In the genomic region with DNA sequence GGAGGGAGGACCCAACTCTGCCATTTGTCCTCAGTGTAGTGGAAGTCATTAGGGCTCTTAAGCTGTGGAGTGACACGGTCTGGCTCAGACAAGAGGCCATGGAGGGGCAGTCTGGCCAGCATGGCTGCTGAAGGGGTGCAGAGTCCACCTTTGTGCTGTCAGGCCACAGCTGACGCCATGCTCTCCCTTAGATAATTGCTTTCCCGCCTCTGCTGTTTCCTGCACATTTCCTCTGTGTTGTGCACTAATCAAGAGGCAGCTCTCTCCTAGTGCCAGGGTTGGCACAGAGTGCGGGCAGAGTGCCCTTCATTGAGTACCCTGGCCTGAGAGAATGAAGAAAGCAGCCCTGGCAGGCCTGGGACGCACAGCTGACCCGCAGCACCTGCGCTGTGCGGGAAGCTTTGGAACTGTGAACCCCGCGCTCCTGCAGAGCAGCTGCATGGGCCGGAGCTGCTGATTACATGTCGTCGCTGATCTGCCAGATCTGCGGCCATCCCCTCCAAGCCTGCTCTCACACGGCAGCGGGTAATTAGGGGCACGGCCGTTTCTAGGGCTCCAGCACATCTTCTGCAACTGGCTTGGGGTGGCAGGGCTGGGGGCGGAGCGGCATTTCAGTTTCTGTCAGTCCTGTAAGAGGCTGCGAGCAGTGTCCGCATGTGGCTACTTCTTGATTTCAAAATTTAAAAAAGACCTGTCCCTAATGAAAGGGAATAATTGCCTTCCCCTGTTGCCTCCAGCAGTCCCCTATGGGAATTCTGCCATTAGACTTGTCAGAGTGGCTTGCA, we compare ENCODE assay signal across 7 mouse cellular contexts. TPM values are rescaled to one million over a fixed set of nuclear protein-coding genes. Genes with fewer than 3 reads are reported as not detected.
A peak's percentile ranks its signal among the peaks of the same experiment; 100 is the strongest.
DNase-seq lines count a peak whose midpoint lies in the region; ATAC-seq and TF ChIP-seq lines count a peak whose summit lies in the region.

No protein-coding gene starts in this region.

- no peak for TF ChIP-seq CTCF in kidney, postnatal 0 days (IDR thresholded peaks at IDR 0.05; ENCODE audit: low read depth)
- TF ChIP-seq CTCF in lung, adult 2 months (IDR thresholded peaks at IDR 0.05; ENCODE audit: insufficient read depth, low read length), result no peak

- peak overlapping the region; percentile 32 for H3K4me2 ChIP-seq in forebrain, embryonic 12.5 days
- H3K4me2 ChIP-seq in heart, embryonic 15.5 days, result 0 out of 2 replicates have a peak overlapping the region, but pooled peaks have one; percentile 0
- H3K4me2 ChIP-seq in kidney, postnatal 0 days (ENCODE audit: low read length), result no peak overlapping the region

- peak; percentile 81 for DNase-seq in cerebellum, adult 11-12 months
- peak; percentile 13 for DNase-seq in kidney, postnatal 0 days (ENCODE audit: low spot score)
- peak; percentile 47 for DNase-seq in lung, adult 2 months
- peak; percentile 38 for DNase-seq in ovary, postnatal 36 days (ENCODE audit: low spot score)

- H3K27me3 ChIP-seq in forebrain, embryonic 12.5 days, result no peaks in the 10 kb centered on the region
- H3K27me3 ChIP-seq in heart, embryonic 15.5 days, result no peaks in the 10 kb centered on the region
- no peaks in the 10 kb centered on the region for H3K27me3 ChIP-seq in kidney, postnatal 0 days (ENCODE audit: insufficient read depth, low read length)

- peaks cover 64% of the 10 kb centered on the region for H3K4me1 ChIP-seq in forebrain, embryonic 12.5 days
- peaks cover 30% of the 10 kb centered on the region for H3K4me1 ChIP-seq in heart, embryonic 15.5 days (replicated peaks)
- H3K4me1 ChIP-seq in kidney, postnatal 0 days (replicated peaks; ENCODE audit: insufficient read depth, low read length), result peaks cover 4% of the 10 kb centered on the region; the same call in 1 of the 2 replicates
- peaks cover 11% of the 10 kb centered on the region for H3K4me1 ChIP-seq in lung, adult 2 months (ENCODE audit: control insufficient read depth, insufficient read depth, low read length)

- H3K9me3 ChIP-seq in forebrain, embryonic 12.5 days, result no peaks in the 10 kb centered on the region
- H3K9me3 ChIP-seq in heart, embryonic 15.5 days (replicated peaks), result no peaks in the 10 kb centered on the region
- H3K9me3 ChIP-seq in kidney, postnatal 0 days (replicated peaks; ENCODE audit: low read length), result no peaks in the 10 kb centered on the region

- no peak for TF ChIP-seq POLR2A in lung, adult 2 months (IDR thresholded peaks at IDR 0.05; ENCODE audit: borderline replicate concordance, extremely low read depth, low read depth, low read length)

- ATAC-seq in forebrain, embryonic 12.5 days (ENCODE audit: low FRiP score), result peak; percentile 72
- peak; percentile 62; the same call in 1 of the 2 replicates for ATAC-seq in heart, embryonic 15.5 days (replicated peaks; ENCODE audit: insufficient number of reproducible peaks, insufficient read depth, low FRiP score, low read depth)
- 0 out of 2 replicates have a peak, but pooled peaks have one; percentile 29 for ATAC-seq in kidney, postnatal 0 days (replicated peaks; ENCODE audit: low FRiP score, low read depth)
- no peak for ATAC-seq in megakaryocyte-erythroid progenitor cell, adult 5-6 weeks (replicated peaks; ENCODE audit: low FRiP score, low TSS enrichment, poor library complexity, severe bottlenecking)

- WGBS in forebrain, embryonic 12.5 days, result 48% methylated on average over 22 of the region's 22 CpGs
- 47% methylated on average over 22 of the region's 22 CpGs for WGBS in heart, embryonic 15.5 days
- 50% methylated on average over 22 of the region's 22 CpGs for WGBS in kidney, postnatal 0 days
- 51% methylated on average over 22 of the region's 22 CpGs for WGBS in lung, adult 2 months

- peak overlapping the region; percentile 90 for H3K27ac ChIP-seq in forebrain, embryonic 12.5 days
- H3K27ac ChIP-seq in heart, embryonic 15.5 days, result 0 out of 2 replicates have a peak overlapping the region, but pooled peaks have one; percentile 16
- no peak overlapping the region for H3K27ac ChIP-seq in kidney, postnatal 0 days

- H3K36me3 ChIP-seq in forebrain, embryonic 12.5 days (replicated peaks), result 0 out of 2 replicates have a peak, but pooled peaks cover 3% of the 10 kb centered on the region
- H3K36me3 ChIP-seq in heart, embryonic 15.5 days, result no peaks in the 10 kb centered on the region
- H3K36me3 ChIP-seq in kidney, postnatal 0 days (ENCODE audit: insufficient read depth, low read length), result 0 out of 2 replicates have a peak, but pooled peaks cover 3% of the 10 kb centered on the region

- H3K9ac ChIP-seq in forebrain, embryonic 12.5 days, result peak overlapping the region; percentile 40; the same call in 1 of the 2 replicates
- no peak overlapping the region for H3K9ac ChIP-seq in heart, embryonic 15.5 days
- no peak overlapping the region for H3K9ac ChIP-seq in kidney, postnatal 0 days (ENCODE audit: low read depth, low read length)

- no peak overlapping the region for H3K4me3 ChIP-seq in forebrain, embryonic 12.5 days (replicated peaks)
- no peak overlapping the region for H3K4me3 ChIP-seq in heart, embryonic 15.5 days
- H3K4me3 ChIP-seq in kidney, postnatal 0 days (replicated peaks; ENCODE audit: low read depth, low read length), result no peak overlapping the region
- no peak overlapping the region for H3K4me3 ChIP-seq in lung, adult 2 months (replicated peaks; ENCODE audit: extremely low read depth, low read depth, low read length)

RNA-seq across cellular contexts. Expression of gene Ctnnbl1, which starts 14.6 kb away (rescaled TPM):
- 100 and 101 TPM in 2 replicates for polyA plus RNA-seq in forebrain, embryonic 12.5 days (2016; fragmentation: Nextera tagmentation; extraction: Ambion mirVana)
- polyA plus RNA-seq in heart, embryonic 15.5 days (2015; fragmentation: Nextera tagmentation; extraction: Ambion mirVana), result 27.3 and 34.8 TPM in 2 replicates
- polyA plus RNA-seq in kidney, postnatal 0 days (2015; fragmentation: Nextera tagmentation; extraction: Ambion mirVana), result 46.3 and 51.8 TPM in 2 replicates
- 13.6 and 27.0 TPM in 2 replicates for polyA plus RNA-seq in lung, adult 2 months (2012; rRNA removed)
- total RNA-seq in megakaryocyte-erythroid progenitor cell, adult 5-6 weeks (2014; fragmentation: Nextera tagmentation), result 23.5 and 28.1 TPM in 2 replicates
- total RNA-seq in megakaryocyte-erythroid progenitor cell, adult 5-6 weeks (2017), result 36.6 and 39.6 TPM in 2 replicates

Comparison
In these comparisons a context has a peak if more than half of its experiments do, and no peak if none do; other contexts are left out.
1. DNase-seq: peak in every context shown above with its lines; median percentile 81 in cerebellum, adult 11-12 months; 47 in lung, adult 2 months; 38 in ovary, postnatal 36 days; 13 in kidney, postnatal 0 days.